Mouse (Mus musculus): ENCODE results near the gene Meis1.

DNA sequence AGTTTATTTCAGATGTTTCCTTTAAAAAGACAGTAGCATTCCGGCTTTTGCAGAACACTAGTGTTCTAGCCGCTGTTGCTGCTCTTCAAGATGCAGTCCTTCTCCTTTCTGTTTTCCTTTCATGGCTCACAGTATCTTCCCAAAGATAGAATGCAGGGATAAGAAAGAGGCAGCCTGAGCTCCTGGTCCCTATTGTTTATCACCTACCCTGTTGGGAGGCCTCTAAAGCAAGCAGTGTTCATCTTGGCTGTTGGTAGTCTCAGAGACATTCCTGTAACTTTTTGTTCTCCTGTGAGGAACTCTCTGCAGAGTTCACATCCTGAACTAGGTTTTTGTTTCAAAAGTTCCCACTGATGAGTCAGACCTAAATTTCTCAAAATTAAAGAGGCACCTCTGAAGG lies 3.8 kb upstream of the Meis1 start:
- no peak for TF ChIP-seq CTCF (IDR thresholded peaks at IDR 0.05)
- TF ChIP-seq EP300 (IDR thresholded peaks at IDR 0.05): no peak

Data from lung, postnatal 0 days (tissue).